Mouse (Mus musculus) Muller cell, postnatal 12 days (primary cell): ENCODE results near the gene Slc18b1.

Experiments
- DNase-seq: peaks from one replicate; pipeline ENCODE4 v3.0.0-alpha.2; 2015; ENCODE audit errors: inconsistent ontology term

Gene Slc18b1

DNA sequence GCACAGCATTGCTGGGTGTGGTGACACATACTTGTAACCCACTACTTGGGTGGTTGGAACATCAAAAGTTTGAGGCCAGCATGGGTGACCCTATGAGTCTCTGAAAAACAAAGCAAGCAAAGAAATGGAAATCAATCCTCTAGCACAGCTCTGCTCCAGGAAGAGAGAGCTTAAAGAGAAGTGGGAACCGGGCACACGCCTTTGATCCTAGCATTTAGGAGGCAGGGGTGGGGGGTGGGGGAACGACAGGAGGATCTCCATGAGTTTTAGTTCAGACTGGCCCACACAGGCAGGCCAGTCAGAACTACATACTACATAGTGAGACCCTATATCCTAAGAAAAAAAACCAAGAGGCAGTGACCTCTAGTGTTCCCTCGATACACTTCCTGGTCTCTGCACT is 9.4 kb downstream of the Slc18b1 start:
- DNase-seq = no peak

DNA sequence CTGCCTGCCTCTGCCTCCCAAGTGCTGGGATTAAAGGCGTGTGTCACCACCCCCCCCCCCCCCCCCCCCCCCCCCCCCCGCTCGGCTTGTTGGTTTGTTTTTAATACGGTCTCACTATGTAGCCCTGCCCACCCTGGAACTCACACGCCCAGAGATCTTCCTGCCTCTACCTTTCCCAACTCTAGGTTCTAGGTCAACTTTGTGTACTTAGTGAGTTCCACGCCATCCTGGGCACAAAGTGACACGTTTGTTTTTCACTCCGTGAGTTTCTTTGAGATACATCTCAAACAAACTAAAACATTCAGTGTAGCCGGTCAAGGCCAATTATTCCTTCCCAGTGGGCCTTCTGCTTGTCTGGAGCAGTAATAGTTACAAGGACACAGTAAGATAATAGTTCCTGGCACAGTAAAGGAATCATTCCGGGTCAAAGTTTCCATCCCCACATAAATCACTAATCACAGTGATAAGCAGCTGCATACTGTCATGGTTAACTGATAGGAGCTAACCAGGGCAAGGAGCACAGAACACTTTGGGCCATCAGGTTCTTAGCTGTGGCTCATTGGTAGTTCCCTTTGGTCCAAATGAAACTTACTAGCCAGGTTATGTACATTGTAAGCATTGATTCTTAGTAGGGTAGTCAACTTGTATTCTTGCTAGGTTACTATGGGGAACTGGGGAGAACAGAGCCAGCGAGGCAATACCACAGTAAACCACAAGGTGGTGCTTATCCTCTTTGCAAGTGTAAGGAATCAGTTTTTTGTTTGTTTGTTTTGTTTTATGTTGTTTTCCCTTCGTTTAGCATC is 15.1 kb downstream of the Slc18b1 start:
- peak; percentile 26 for DNase-seq

DNA sequence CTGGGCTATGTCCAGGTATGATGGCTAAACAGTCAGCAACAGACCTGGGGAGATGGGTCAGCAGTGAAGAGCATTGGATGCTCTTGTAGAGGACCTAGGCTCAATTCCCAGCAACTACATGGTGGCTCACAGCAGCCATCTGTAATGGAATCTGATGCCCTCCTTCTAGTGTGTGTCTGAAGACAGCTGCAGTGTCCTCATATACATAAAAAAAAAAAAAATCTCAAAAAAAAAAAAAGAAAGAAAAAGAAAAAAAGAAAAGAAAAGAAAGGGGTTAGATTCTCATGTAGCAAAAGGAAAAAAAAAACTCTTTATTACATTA is 15.6 kb downstream of the Slc18b1 start:
- no peak for DNase-seq

DNA sequence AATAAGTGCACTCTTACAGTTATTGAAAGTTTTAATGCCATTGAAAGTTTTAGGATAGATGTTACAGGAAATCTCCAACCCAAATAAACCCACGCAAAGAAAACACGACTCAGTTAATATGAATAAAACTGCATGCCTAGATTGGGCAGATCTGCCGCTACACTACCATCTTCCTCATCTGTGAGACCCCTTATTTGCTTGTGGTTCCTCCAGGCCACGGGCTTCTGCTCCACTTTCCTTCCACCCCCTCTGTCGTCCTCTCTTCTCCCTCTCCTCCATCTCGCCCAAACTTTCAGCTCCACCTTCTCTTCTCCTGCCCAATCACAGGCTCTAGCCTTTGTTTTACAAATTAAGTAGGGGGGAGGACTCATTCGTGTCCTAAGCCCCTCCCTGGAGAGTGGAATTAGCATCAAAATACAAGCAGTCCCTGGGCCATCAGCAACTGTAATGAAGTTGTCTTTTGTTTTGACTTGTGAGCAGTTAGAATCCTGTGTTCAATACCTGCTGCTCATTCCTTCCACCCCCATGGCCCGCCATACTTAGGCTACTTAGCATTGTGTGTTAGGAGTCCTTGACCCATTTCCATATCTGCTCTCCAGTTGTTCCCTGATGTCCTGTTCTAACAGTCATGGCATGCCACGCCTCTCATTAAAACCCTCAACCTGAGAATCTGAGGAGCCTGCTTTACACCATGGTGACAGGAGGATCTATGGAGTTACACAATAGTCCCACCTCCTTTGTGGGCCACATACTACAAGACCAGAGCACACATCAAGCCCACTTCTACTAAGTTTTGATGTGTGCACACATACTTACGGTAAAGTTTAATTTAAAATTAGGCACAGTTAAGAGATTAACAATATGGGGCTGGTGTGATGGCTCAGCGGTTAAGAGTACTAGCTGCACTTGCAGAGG is 16.3 kb downstream of the Slc18b1 start:
- DNase-seq = no peak

DNA sequence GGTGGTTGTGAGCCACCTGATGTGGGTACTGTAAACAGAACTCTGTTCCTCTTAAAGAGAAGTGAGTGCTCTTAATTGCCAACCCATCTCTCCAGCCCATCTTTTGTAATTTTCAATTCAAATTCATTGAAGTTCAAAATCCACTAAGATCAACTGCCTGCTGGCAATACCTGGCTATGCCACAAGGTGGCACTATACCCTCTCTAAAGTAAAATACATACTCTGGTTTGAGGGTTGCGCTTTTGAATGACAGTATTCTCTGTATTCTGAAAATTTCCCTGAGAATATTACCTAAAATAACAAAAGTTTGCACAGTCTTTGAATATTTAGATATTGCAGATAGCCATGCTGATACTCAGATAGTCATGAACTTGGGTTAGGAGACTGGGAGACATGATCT is 18.4 kb downstream of the Slc18b1 start:
- peak; percentile 11 for DNase-seq

DNA sequence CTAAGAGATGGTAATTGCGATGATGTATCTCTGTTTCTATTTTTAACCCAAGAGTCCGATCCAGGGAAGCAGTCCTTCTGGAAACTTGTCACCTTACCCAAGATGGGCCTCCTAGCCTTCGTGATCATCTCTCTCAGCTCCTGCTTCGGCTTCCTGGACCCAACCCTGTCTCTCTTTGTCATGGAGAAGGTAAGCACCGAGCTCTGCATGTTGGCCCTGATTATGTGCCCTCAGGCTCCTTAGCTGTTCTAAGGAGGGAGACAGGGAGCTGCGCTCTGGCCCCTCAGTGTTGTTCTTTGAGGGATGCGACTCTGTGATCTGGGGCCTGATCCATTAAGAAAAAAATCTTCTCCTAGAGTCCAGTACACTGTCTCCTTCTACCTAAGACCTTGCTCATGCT is 19.5 kb downstream of the Slc18b1 start:
- DNase-seq = no peak

DNA sequence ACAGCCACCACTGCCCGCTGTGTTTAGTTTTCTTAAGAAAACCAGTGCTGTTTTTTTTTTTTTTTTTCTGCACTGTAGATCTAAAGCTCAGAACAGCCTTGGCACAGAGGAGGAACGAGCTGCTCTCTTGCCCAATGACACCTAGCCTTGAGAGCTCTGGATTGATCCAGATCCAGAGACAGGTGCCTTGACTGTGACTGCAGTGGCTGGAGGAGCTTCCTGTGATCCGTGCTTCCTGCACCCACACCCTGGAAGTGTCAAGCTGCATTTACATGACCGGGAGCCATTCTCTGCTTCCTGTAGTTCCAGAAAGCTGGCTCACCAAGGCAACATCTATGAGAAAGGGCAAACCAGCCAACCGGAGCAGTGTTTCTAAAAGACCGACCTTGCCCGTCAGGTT is 29.7 kb downstream of the Slc18b1 start:
- DNase-seq = no peak

DNA sequence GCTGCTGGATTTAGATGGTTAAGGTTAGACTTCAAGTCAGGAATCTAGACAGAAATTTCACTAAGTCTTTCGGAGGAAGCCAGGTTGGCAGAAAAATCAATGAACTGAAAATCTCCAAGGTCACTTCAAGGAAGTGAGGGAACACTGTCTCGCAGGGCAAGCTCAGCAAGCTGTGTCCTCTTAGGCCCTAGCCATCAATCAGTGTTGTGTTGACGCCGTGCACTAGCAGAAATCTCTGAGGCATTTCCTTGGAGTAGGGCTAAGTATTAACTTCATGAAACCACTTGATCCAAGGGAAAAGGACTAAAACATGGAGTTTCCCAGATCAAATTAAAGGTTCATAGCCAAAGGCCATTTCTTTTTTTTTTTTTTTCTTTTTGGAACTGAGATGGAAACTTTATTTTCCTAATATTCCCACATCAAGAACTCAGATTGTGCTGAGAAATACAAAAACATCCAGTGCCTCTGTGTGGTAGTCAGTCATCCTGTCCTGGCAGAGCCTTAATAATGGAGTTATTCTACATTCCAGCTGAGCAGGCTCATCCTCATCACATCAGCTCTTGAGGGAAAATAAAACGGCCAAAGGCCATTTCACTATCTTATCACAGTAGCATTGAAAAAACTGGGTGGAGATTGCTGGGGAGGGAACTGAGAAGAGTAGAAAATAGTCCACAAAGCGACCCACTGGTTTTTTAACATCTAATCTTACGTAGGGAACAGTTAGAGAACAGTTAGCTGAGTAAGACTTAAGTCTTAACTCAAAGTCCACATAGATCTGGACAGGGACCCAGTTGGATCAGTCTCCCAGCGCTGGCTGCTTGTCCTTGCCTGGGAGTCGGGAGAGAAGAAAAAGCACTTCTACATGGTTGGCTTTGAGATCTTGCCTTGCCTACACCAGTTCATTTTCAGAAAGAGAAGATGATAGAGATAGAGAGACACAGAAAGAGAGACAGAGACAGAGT is 39.5 kb downstream of the Slc18b1 start:
- no peak for DNase-seq

DNA sequence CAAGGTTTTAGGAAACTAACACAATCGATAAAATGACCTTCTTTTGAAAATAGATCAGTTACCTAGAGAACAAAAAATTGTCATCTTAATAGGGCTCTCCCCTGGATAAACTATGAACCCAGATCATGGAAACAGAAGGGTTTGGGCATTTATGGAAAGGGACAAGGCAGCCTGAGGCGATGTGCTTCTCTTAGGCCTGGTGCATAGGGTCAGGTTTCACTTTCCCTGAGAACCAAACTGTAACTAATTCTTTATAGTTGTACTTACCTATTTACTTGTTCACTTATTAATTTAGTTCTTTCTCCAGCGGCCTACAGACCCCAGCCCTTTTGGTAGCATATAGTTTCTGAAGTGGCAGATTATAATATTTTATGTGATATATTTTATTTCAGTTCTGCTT is 40.3 kb downstream of the Slc18b1 start:
- no peak for DNase-seq

DNA sequence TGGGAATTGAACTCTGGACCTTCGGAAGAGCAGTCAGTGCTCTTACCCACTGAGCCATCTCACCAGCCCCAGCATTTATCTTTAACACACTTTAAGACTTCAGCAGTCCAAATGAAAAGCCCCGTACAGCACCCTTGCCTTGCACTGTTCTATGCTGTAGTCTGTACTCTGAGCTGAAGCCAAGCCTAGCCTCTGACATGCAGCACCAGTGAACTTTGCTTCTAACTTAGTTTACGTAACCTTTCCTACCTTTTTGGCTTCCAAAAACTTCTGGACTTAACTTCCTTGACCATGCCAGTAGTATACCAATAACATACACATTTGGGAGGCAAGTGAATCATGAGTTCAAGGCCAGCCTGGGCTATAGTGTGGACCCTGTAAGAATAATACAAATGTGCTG is 42.1 kb downstream of the Slc18b1 start:
- no peak for DNase-seq

DNA sequence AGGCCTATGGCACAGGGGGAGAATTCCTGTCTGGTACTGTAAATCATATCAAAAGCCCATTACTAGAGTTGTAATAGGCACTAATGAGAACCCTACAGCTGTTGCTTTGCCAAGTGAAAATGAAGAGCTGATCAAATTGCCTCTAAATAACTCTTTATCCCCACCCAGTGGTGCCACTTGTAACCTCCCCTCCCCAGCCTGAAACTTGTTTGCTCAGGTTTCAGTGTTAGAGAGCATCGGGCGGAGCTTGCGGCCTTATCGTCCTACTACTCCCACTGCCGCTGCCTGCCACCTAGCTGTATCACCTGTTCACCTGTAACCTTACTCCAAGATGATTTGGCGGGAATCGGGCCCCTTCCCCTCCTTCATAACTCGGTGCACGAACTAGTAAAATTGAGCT is 42.6 kb downstream of the Slc18b1 start:
- DNase-seq = no peak

DNA sequence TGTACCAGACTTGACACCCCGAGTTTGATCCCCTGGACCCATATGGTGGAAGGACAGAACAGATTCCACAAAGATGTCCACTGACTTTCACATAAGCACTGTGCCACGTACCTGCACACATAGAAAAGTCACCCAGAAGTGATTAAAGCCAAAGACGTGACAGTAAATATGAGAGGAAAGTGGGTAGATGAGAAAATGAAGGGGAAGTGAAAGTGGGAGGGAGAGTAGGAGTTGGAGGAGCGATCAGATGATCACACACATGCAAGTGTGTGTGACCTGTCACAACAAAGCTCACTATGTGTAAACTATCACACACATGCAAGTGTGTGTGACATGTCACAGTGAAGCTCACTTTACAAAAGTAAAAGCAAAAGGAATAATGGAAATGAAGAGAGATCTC is 43.7 kb downstream of the Slc18b1 start:
- no peak for DNase-seq

DNA sequence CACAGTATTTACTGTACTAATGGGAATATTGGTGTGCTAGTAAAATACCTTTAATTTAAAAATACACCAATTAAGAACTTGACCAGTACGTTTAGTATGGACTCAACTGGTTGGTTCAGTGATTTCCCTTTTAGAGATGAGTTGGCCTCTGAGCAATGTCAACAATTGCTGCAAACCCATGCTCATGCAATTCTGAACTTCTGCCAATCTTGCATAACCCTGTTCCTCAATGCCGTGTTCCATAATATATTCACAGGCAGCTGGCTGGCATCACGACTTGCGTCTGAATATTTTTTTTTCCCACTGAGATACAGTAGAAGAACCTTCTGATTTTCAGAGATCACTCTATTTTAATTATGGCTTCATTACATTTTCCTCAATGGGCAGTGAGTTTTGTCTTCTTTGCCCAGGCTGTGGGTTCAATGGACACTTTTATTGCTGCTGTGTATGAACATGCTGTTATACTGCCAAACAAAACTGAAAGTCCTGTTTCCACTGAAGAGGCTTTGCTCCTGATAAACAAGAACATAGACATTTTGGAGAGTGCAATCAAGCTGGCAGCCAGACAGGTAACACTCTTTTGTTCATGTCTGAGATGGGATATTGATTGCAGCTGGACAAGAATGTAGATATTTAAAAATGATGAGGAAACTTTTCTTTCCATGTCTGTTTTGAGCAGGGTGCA is 54.6 kb downstream of the Slc18b1 start, which contains the start of gene Vnn3:
Gene Vnn3 (plus strand): TSS at position 235 of the 685 bp plus-strand sequence.
- DNase-seq = peak; percentile 17

DNA sequence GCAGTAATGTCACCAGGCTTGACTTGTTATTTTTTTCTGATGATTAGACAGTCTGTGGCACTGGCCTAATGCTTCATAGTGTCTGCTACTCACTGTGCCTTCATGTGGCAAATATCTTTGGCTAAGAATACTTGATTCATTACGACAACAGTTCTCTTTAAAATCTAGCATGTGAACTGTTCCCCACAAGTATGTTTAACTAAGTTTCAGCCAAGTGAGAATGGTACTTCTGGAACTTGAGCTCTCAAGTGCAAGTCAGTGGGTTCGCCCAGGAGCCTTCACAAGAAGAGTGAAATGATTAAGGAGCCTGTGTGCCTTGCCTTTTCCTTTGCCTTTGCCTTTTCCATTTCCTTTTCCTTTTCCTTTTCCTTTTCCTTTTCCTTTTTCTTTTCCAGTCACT is 55.3 kb downstream of the Slc18b1 start:
- DNase-seq = peak; percentile 27

DNA sequence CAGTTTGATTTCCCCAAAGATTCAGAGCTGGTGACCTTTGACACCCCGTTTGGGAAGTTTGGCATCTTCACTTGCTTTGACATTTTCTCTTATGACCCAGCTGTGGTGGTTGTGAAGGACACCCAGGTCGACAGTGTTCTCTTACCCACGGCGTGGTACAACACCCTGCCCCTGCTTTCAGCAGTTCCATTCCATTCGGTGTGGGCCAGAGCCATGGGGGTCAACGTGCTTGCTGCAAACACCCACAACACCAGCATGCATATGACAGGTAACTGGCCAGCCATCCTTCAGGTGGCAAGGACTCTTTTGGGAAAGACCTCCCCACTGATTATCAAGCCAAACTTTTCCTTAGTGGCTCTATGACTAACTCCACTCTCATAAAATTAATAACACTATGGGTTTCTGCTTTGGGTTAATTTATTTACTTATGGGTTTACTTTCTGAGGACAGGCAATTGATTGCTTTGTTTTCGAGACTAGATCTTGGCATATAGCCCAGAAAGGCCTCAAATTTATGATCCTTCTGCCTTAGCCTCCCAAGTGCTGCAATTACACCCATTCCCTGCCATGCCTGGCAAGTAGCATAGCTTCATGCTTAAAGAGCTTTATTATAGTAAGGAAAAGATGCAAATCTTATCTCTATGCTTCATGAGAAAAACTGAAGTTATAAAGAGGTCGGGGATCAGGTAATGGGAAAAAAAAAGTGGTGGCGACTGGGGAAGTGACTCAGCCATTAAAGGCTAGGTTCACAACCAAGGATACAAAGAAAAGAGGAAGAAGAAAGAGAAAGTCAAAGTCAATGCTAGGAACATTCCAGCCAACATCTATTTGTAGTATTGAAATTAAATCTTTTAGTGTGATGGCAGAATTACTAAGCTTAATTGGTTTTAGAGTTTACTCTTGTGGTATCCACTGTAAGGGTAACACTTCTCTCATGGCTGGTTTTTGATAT is 67.9 kb downstream of the Slc18b1 start:
- no peak for DNase-seq
